Mouse (Mus musculus) small intestine, adult 2 months (tissue): ENCODE measurements around the gene Galnt15. TPM values are rescaled to one million over a fixed set of nuclear protein-coding genes. Genes with fewer than 3 reads are reported as not detected.

ENCODE experiments used
- H3K27ac ChIP-seq: fragments of 200-500 bp; 2 replicates; pipeline ENCODE4 v1.5.1; 2012; ENCODE audit warnings: low read depth, low read length, control low read depth, inconsistent platforms; ENCODE audit not compliant: insufficient read depth
- H3K27me3 ChIP-seq: fragments of 200-500 bp; 2 replicates; pipeline ENCODE4 v1.6.1; 2012; ENCODE audit warnings: mild to moderate bottlenecking, moderate library complexity, low read length, inconsistent platforms; ENCODE audit not compliant: control insufficient read depth, insufficient read depth
- H3K36me3 ChIP-seq: fragments of 200-500 bp; 2 replicates; pipeline ENCODE4 v1.6.1; 2012; ENCODE audit warnings: mild to moderate bottlenecking, low read length, control low read depth, inconsistent platforms; ENCODE audit not compliant: control insufficient read depth, insufficient read depth
- H3K4me1 ChIP-seq: fragments of 200-500 bp; 2 replicates; pipeline ENCODE4 v1.6.1; 2012; ENCODE audit warnings: low read length, inconsistent platforms, mixed read lengths; ENCODE audit not compliant: control insufficient read depth, insufficient read depth, insufficient read length
- H3K4me3 ChIP-seq: fragments of 200-500 bp; 2 replicates; pipeline ENCODE4 v1.5.1; 2012; ENCODE audit warnings: low read depth, mild to moderate bottlenecking, control low read depth, inconsistent platforms, low read length, moderate library complexity
- CTCF ChIP-seq: fragments of 200-500 bp; IDR thresholded peaks from 2 replicates; pipeline ENCODE4 v1.5.1; 2012; ENCODE audit warnings: low read depth, mild to moderate bottlenecking, control low read depth, inconsistent platforms, low read length, moderate library complexity, mixed read lengths; ENCODE audit not compliant: insufficient replicate concordance, insufficient read length; ENCODE audit errors: extremely low read depth
- POLR2A ChIP-seq: fragments of 200-500 bp; IDR thresholded peaks from 2 replicates; pipeline ENCODE4 v1.6.1; 2012; ENCODE audit warnings: low read depth, mild to moderate bottlenecking, control low read depth, inconsistent platforms, low read length, moderate library complexity
- WGBS: fragments of 180-500 bp; shearing (Covaris S2); methylation state at CpG from one replicate; pipeline ENCODE4 v1.1.7; 2018; 5-methylcytosine and 5-hydroxymethylcytosine counted together
- polyA plus RNA-seq: library from polyadenylated mRNA; depleted of rRNA; stranded (reverse); fragments of >200 nt; gene quantifications from 2 replicates; pipeline ENCODE4 v1.2.3, GENCODE M21; 2012; rRNA removed

The Galnt15 gene
- 0.72 and 2.1 TPM in 2 replicates for polyA plus RNA-seq

GRCm38 (mm10) chr14:32028681-32029091 is at the start of gene Galnt15:
TSS of gene Galnt15 (plus strand) at chr14:32028989.
- no peak for TF ChIP-seq POLR2A
- TF ChIP-seq CTCF: no peak
- Histone ChIP-seq H3K27me3 (no peaks in the 10 kb centered on the region), H3K4me3 (peak within 1 kb of the TSS; percentile 46), H3K4me1 (no peaks in the 10 kb centered on the region), H3K27ac (peak within 1 kb of the TSS; percentile 67), H3K36me3 (no peaks in the 10 kb centered on the region)
- WGBS: 11% methylated on average over 9 of the region's 9 CpGs

- TF ChIP-seq POLR2A (no peak), CTCF (no peak)
- no peaks in the 10 kb centered on the region; the same call in 1 of the 2 replicates for H3K4me1 ChIP-seq
- H3K36me3 ChIP-seq: no peaks in the 10 kb centered on the region
- H3K4me3 ChIP-seq: no peak overlapping the region
- WGBS: 43% methylated on average over 8 of the region's 8 CpGs
- H3K27me3 ChIP-seq: no peaks in the 10 kb centered on the region
- peak overlapping the region; percentile 40; the same call in 1 of the 2 replicates for H3K27ac ChIP-seq
Measured at GRCm38 (mm10) chr14:31994021-31994420, 34.8 kb upstream of the Galnt15 start.

- TF ChIP-seq POLR2A: no peak
- TF ChIP-seq CTCF: no peak
- Histone ChIP-seq H3K4me1 (0 out of 2 replicates have a peak, but pooled peaks cover 1% of the 10 kb centered on the region), H3K4me3 (no peak overlapping the region), H3K27ac (no peak overlapping the region), H3K36me3 (no peaks in the 10 kb centered on the region), H3K27me3 (no peaks in the 10 kb centered on the region)
- 74% methylated on average over 7 of the region's 7 CpGs for WGBS
Measured at GRCm38 (mm10) chr14:32000941-32001340, 27.8 kb upstream of the Galnt15 start.

GRCm38 (mm10) chr14:32002502-32003338 is 26.1 kb upstream of the Galnt15 start:
- no peaks in the 10 kb centered on the region for H3K36me3 ChIP-seq
- no peak overlapping the region for H3K27ac ChIP-seq
- WGBS: 81% methylated on average over 15 of the region's 15 CpGs
- H3K27me3 ChIP-seq: no peaks in the 10 kb centered on the region
- H3K4me1 ChIP-seq: 0 out of 2 replicates have a peak, but pooled peaks cover 1% of the 10 kb centered on the region
- TF ChIP-seq CTCF (no peak), POLR2A (no peak)
- H3K4me3 ChIP-seq: no peak overlapping the region

GRCm38 (mm10) chr14:32003904-32004596 is 24.7 kb upstream of the Galnt15 start:
- H3K4me1 ChIP-seq: 0 out of 2 replicates have a peak, but pooled peaks cover 1% of the 10 kb centered on the region
- H3K36me3 ChIP-seq: no peaks in the 10 kb centered on the region
- H3K27ac ChIP-seq: no peak overlapping the region
- no peaks in the 10 kb centered on the region for H3K27me3 ChIP-seq
- TF ChIP-seq POLR2A (no peak), CTCF (no peak)
- no peak overlapping the region for H3K4me3 ChIP-seq
- WGBS: 74% methylated on average over 7 of the region's 7 CpGs

- 71% methylated on average over 9 of the region's 9 CpGs for WGBS
- Histone ChIP-seq H3K4me1 (0 out of 2 replicates have a peak, but pooled peaks cover 1% of the 10 kb centered on the region), H3K36me3 (no peaks in the 10 kb centered on the region), H3K27ac (peak overlapping the region; percentile 31; the same call in 1 of the 2 replicates), H3K4me3 (no peak overlapping the region), H3K27me3 (no peaks in the 10 kb centered on the region)
- TF ChIP-seq CTCF (no peak), POLR2A (no peak)
Measured at GRCm38 (mm10) chr14:32005673-32006261, 23.0 kb upstream of the Galnt15 start.
